Mouse (Mus musculus): Measurements from ENCODE around the gene Nat8l.
A peak's percentile ranks its signal among the peaks of the same experiment; 100 is the strongest.
"Not testable (repeated sequence)": the region's sequence is repeated elsewhere in the genome, so short reads cannot be mapped to it uniquely, and the experiment has no call there.

The Nat8l gene

GRCm38 (mm10) chr5:33995843-33996693 lies at the start of gene Nat8l:
Nat8l (plus strand) TSS chr5:33995984.
- ATAC-seq (ENCODE audit: low TSS enrichment) = peak; percentile 58

- ATAC-seq (ENCODE audit: low TSS enrichment) = not testable (repeated sequence)
These were observed 48.7 kb upstream of the Nat8l start for GRCm38 (mm10) chr5:33947035-33947434.

GRCm38 (mm10) chr5:33948314-33948713 lies 47.5 kb upstream of the Nat8l start:
- no peak for ATAC-seq (ENCODE audit: low TSS enrichment)

GRCm38 (mm10) chr5:33953471-33954185 lies 42.2 kb upstream of the Nat8l start:
- ATAC-seq (ENCODE audit: low TSS enrichment) = peak; percentile 74; the same call in 1 of the 2 replicates

- peak; percentile 90 for ATAC-seq (ENCODE audit: low TSS enrichment)
These were observed 41.4 kb upstream of the Nat8l start for GRCm38 (mm10) chr5:33954354-33954753.

- no peak for ATAC-seq (ENCODE audit: low TSS enrichment)
These were observed 39.9 kb upstream of the Nat8l start for GRCm38 (mm10) chr5:33955868-33956267.

GRCm38 (mm10) chr5:33959382-33959781 lies 36.4 kb upstream of the Nat8l start:
- no peak for ATAC-seq (ENCODE audit: low TSS enrichment)

- no peak for ATAC-seq (ENCODE audit: low TSS enrichment)
These were observed 21.0 kb upstream of the Nat8l start for GRCm38 (mm10) chr5:33974736-33975135.

GRCm38 (mm10) chr5:33976267-33976666 lies 19.5 kb upstream of the Nat8l start:
- no peak for ATAC-seq (ENCODE audit: low TSS enrichment)

- ATAC-seq (ENCODE audit: low TSS enrichment) = peak; percentile 38
These were observed 13.0 kb upstream of the Nat8l start for GRCm38 (mm10) chr5:33982731-33983259.

GRCm38 (mm10) chr5:33983309-33984121 lies 12.3 kb upstream of the Nat8l start, which contains the start of gene Gm1673:
Gm1673 (plus strand) TSS chr5:33983433.
- peak; percentile 86 for ATAC-seq (ENCODE audit: low TSS enrichment)

- ATAC-seq (ENCODE audit: low TSS enrichment) = 0 out of 2 replicates have a peak, but pooled peaks have one; percentile 13
These were observed 836 bp upstream of the Nat8l start for GRCm38 (mm10) chr5:33994671-33995625.

- peak; percentile 2; the same call in 1 of the 2 replicates for ATAC-seq (ENCODE audit: low TSS enrichment)
These were observed 886 bp downstream of the Nat8l start for GRCm38 (mm10) chr5:33996694-33997045.

GRCm38 (mm10) chr5:33997051-33997741 lies 1.4 kb downstream of the Nat8l start:
- peak; percentile 18; the same call in 1 of the 2 replicates for ATAC-seq (ENCODE audit: low TSS enrichment)

- ATAC-seq (ENCODE audit: low TSS enrichment) = no peak
These were observed 2.2 kb downstream of the Nat8l start for GRCm38 (mm10) chr5:33997829-33998504.

- ATAC-seq (ENCODE audit: low TSS enrichment) = no peak
These were observed 2.7 kb downstream of the Nat8l start for GRCm38 (mm10) chr5:33998505-33998877.

GRCm38 (mm10) chr5:33999466-34000090 lies 3.8 kb downstream of the Nat8l start:
- ATAC-seq (ENCODE audit: low TSS enrichment) = no peak

GRCm38 (mm10) chr5:34000809-34001208 lies 5.0 kb downstream of the Nat8l start:
- ATAC-seq (ENCODE audit: low TSS enrichment) = 0 out of 2 replicates have a peak, but pooled peaks have one; percentile 24

- no peak for ATAC-seq (ENCODE audit: low TSS enrichment)
These were observed 5.6 kb downstream of the Nat8l start for GRCm38 (mm10) chr5:34001401-34001800.

All from frontal cortex, adult (tissue).